Mouse (Mus musculus) limb, embryonic 10.5 days (tissue): Measurements from ENCODE around the gene Sh3glb1. TPM values are rescaled to one million over a fixed set of nuclear protein-coding genes. Genes with fewer than 3 reads are reported as not detected.
"Not testable (repeated sequence)": the region's sequence is repeated elsewhere in the genome, so short reads cannot be mapped to it uniquely, and the experiment has no call there.

Experiments used
- DNase-seq: peaks from one replicate; pipeline ENCODE4 v3.0.0-alpha.2; 2017; ENCODE audit warnings: low spot score
- H3K27ac ChIP-seq: fragments of 300-500 bp; sonication (generic); 2 replicates; pipeline ENCODE4 v1.5.1; 2016; ENCODE audit warnings: mild to moderate bottlenecking
- H3K27me3 ChIP-seq: fragments of 300-500 bp; sonication (generic); 2 replicates; pipeline ENCODE4 v1.6.1; 2016; ENCODE audit warnings: low read depth, mild to moderate bottlenecking; ENCODE audit not compliant: poor library complexity, severe bottlenecking
- H3K36me3 ChIP-seq: fragments of 300-500 bp; sonication (generic); 2 replicates; pipeline ENCODE4 v1.6.1; 2016; ENCODE audit warnings: mild to moderate bottlenecking, moderate library complexity
- H3K4me1 ChIP-seq: fragments of 300-500 bp; sonication (generic); 2 replicates; pipeline ENCODE4 v1.6.1; 2016
- H3K4me3 ChIP-seq: fragments of 300-500 bp; sonication (generic); 2 replicates; pipeline ENCODE4 v1.5.1; 2016; ENCODE audit warnings: mild to moderate bottlenecking, moderate library complexity
- H3K9me3 ChIP-seq: fragments of 300-500 bp; sonication (generic); replicated peaks from 2 replicates; pipeline ENCODE4 v1.6.1; 2016; ENCODE audit warnings: mild to moderate bottlenecking
- WGBS: fragments of 180-500 bp; shearing (Covaris S2); methylation state at CpG from one replicate; pipeline ENCODE4 v1.1.7; 2016; 5-methylcytosine and 5-hydroxymethylcytosine counted together
- polyA plus RNA-seq: library from polyadenylated mRNA; unstranded; fragments of >200 nt; fragmentation: Nextera tagmentation; extraction: Ambion mirVana; gene quantifications from 2 replicates; pipeline ENCODE4 v1.2.1, GENCODE M21; 2016

Sh3glb1 gene
- polyA plus RNA-seq, 1 experiment from 2014 or later: 73.7 TPM

GRCm38 (mm10) chr3:144722566-144722965, 2.4 kb upstream of the Sh3glb1 start:
- DNase-seq, H3K27ac ChIP-seq, H3K27me3 ChIP-seq, H3K9me3 ChIP-seq, H3K36me3 ChIP-seq, H3K4me3 ChIP-seq: not testable (repeated sequence)
- 87% methylated on average over 3 of the region's 3 CpGs for whole genome bisulfite sequencing
- peaks cover 25% of the 10 kb centered on the region for H3K4me1 ChIP-seq

- no peaks in the 10 kb centered on the region for H3K36me3 ChIP-seq
- H3K9me3 ChIP-seq: no peaks in the 10 kb centered on the region
- H3K4me1 ChIP-seq: peaks cover 27% of the 10 kb centered on the region
- no peak overlapping the region for H3K4me3 ChIP-seq
- 90% methylated on average over 9 of the region's 9 CpGs for WGBS
- no peak for DNase-seq
- H3K27ac ChIP-seq: no peak overlapping the region
- H3K27me3 ChIP-seq: no peaks in the 10 kb centered on the region
Observed at GRCm38 (mm10) chr3:144721860-144722256, 1.7 kb upstream of the Sh3glb1 start.

GRCm38 (mm10) chr3:144721077-144721859, 1.1 kb upstream of the Sh3glb1 start:
- H3K36me3 ChIP-seq: no peaks in the 10 kb centered on the region
- no peaks in the 10 kb centered on the region for H3K27me3 ChIP-seq
- peak overlapping the region; percentile 86 for H3K4me3 ChIP-seq
- 0 out of 2 replicates have a peak overlapping the region, but pooled peaks have one; percentile 96 for H3K27ac ChIP-seq
- no peaks in the 10 kb centered on the region for H3K9me3 ChIP-seq
- WGBS: 87% methylated on average over 10 of the region's 10 CpGs
- peaks cover 30% of the 10 kb centered on the region for H3K4me1 ChIP-seq
- DNase-seq: no peak

DNA sequence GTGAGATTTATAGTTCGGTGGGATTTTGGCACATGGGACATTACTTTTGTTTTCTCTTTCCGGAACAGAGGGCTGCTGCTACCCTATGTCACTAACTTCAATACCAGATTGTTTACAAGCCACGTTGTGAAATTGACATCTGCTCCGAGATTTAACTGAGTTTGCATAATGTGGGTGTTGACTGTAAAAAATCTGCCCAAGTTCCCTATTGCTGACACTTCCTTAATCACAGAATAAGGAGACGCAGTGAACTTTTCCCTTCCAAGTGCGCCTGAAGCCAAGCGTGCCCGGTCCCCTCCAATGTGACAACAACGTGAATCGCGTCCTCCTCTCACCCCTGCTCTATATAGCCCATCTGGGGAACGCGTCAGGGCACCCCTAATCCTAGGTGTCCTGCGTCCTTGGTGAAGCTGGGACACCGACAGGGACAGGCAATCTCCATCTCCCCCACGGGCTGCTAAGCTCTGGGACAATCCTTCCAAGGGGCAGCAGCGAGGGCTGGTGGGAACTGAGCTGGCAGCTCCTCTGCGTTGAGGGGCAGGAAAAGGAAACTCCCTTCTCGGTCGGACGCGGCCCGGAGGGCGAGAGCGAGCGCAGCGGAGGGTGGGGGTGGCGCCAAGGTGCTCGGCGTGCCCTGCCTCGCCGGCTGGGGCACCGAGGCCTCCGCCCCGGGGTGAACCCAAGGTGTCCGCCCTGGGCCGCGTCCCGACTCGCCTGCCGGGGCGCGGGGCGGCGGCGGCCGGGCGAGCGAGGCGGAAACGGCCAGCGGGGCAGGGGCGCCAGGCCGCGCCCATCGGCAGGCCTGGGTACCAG, 841 bp downstream of the Sh3glb1 start:
- Histone ChIP-seq H3K27ac (peak overlapping the region; percentile 96), H3K27me3 (no peaks in the 10 kb centered on the region), H3K36me3 (peaks cover under 1% of the 10 kb centered on the region; the same call in 1 of the 2 replicates), H3K4me3 (peak overlapping the region; percentile 86), H3K4me1 (peaks cover 37% of the 10 kb centered on the region), H3K9me3 (no peaks in the 10 kb centered on the region)
- DNase-seq: peak; percentile 72
- WGBS: 1% methylated on average over 45 of the region's 56 CpGs

DNA sequence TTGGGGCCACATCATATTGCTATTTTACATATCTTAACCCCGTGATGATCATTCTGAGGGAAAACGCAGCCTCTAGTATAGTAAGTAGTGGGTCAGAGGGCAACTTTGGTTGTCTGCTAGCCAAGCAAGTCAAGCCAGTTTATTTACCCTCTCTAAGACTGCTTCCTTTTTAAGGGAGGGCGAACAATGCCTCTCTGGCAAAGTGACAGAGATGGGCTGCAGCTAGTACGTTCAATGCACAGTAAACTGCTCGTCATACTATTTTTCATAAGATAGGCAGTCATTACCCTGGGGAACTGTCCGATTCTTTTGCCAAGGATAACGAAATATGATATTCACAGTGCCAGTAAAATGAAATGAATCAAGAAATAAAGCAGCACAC, 1.4 kb downstream of the Sh3glb1 start:
- no peaks in the 10 kb centered on the region for H3K27me3 ChIP-seq
- DNase-seq: no peak
- H3K36me3 ChIP-seq: peaks cover 5% of the 10 kb centered on the region
- H3K4me3 ChIP-seq: peak overlapping the region; percentile 86
- H3K9me3 ChIP-seq: no peaks in the 10 kb centered on the region
- WGBS: 43% methylated on average over 7 of the region's 7 CpGs
- H3K27ac ChIP-seq: peak overlapping the region; percentile 42; the same call in 1 of the 2 replicates
- peaks cover 37% of the 10 kb centered on the region for H3K4me1 ChIP-seq

GRCm38 (mm10) chr3:144717835-144718234, 2.3 kb downstream of the Sh3glb1 start:
- 95% methylated on average over 6 of the region's 6 CpGs for WGBS
- no peaks in the 10 kb centered on the region for H3K27me3 ChIP-seq
- H3K4me1 ChIP-seq: peaks cover 37% of the 10 kb centered on the region
- DNase-seq: no peak
- H3K9me3 ChIP-seq: no peaks in the 10 kb centered on the region
- H3K27ac ChIP-seq: no peak overlapping the region
- H3K36me3 ChIP-seq: peaks cover 10% of the 10 kb centered on the region
- no peak overlapping the region for H3K4me3 ChIP-seq

DNA sequence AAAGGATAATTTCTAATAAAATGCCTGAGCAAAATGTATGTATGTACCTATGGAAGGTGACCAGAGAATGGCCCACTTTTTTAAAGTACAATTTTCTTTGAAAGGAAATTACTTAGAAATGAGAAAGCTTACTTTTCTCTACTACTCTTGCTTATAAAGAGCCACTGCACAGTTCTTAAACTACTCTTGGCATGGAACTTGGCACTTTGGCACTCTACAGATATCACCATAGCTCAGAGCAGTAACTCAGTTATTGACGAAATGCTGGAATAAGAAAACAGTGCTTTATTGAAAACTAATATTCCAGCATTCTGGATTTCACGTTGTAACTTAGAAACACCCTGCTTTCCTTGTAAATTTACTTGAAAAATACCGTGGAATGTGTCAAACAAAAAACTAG, 3.0 kb downstream of the Sh3glb1 start:
- 87% methylated on average over 3 of the region's 3 CpGs for WGBS
- no peak overlapping the region for H3K4me3 ChIP-seq
- H3K27me3 ChIP-seq: no peaks in the 10 kb centered on the region
- H3K9me3 ChIP-seq: no peaks in the 10 kb centered on the region
- H3K36me3 ChIP-seq: peaks cover 16% of the 10 kb centered on the region
- no peak overlapping the region for H3K27ac ChIP-seq
- peaks cover 37% of the 10 kb centered on the region for H3K4me1 ChIP-seq
- no peak for DNase-seq

GRCm38 (mm10) chr3:144715901-144716300, 4.2 kb downstream of the Sh3glb1 start:
- no peak overlapping the region for H3K27ac ChIP-seq
- no peaks in the 10 kb centered on the region for H3K27me3 ChIP-seq
- peaks cover 32% of the 10 kb centered on the region for H3K4me1 ChIP-seq
- peaks cover 29% of the 10 kb centered on the region for H3K36me3 ChIP-seq
- no peak for DNase-seq
- H3K4me3 ChIP-seq: no peak overlapping the region
- WGBS: 72% methylated on average over 9 of the region's 9 CpGs
- no peaks in the 10 kb centered on the region for H3K9me3 ChIP-seq

GRCm38 (mm10) chr3:144715033-144715432, 5.1 kb downstream of the Sh3glb1 start:
- Histone ChIP-seq H3K27ac (no peak overlapping the region), H3K4me3 (no peak overlapping the region), H3K9me3 (no peaks in the 10 kb centered on the region), H3K36me3 (peaks cover 37% of the 10 kb centered on the region), H3K27me3 (no peaks in the 10 kb centered on the region), H3K4me1 (peaks cover 28% of the 10 kb centered on the region)
- no peak for DNase-seq
- 94% methylated on average over 7 of the region's 7 CpGs for WGBS

DNA sequence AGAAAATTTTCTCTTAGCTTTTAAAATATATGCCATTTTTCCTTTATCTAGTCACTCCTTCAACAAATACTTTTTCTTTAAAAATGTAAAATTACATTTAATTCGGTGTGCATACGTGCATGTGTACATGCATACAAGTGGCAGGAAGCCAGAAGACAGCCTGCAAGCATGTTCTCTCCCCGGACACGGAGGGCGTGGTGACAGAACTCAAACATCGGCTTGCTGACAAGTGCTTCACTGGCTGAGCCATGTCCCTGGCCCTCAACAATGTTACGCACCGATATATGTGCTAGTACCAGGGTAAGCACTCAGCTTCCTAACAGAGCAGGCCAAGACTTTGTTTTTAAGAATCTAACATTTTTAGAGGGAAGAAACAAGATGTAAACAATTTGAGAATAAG, 5.5 kb downstream of the Sh3glb1 start:
- H3K4me3 ChIP-seq: no peak overlapping the region
- no peak for DNase-seq
- no peak overlapping the region for H3K27ac ChIP-seq
- H3K9me3 ChIP-seq: no peaks in the 10 kb centered on the region
- 94% methylated on average over 8 of the region's 8 CpGs for WGBS
- H3K36me3 ChIP-seq: peaks cover 42% of the 10 kb centered on the region
- H3K4me1 ChIP-seq: peaks cover 28% of the 10 kb centered on the region
- H3K27me3 ChIP-seq: no peaks in the 10 kb centered on the region

DNA sequence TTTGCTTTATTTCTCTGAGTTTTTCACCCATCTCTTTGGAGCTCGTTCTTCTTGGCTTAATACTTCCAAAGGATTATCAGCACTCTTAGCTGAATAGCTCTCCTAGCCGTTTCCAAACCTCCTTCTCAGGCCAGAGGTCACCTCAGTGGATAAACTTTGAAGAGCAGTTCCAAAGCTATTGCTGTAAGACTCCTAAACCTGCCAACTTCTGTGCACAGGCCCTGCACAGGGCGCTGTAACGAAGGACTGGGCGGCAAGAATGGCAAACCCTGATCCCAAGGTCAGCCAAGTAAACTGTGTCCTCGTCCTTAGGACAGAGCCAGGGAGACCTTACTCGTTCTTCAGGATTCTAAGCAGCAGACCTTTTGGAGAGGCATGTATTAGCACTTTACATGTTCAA, 6.0 kb downstream of the Sh3glb1 start:
- Histone ChIP-seq H3K4me3 (no peak overlapping the region), H3K27ac (no peak overlapping the region), H3K9me3 (no peaks in the 10 kb centered on the region), H3K27me3 (no peaks in the 10 kb centered on the region), H3K4me1 (peaks cover 28% of the 10 kb centered on the region), H3K36me3 (peaks cover 46% of the 10 kb centered on the region)
- no peak for DNase-seq
- 68% methylated on average over 7 of the region's 7 CpGs for WGBS

DNA sequence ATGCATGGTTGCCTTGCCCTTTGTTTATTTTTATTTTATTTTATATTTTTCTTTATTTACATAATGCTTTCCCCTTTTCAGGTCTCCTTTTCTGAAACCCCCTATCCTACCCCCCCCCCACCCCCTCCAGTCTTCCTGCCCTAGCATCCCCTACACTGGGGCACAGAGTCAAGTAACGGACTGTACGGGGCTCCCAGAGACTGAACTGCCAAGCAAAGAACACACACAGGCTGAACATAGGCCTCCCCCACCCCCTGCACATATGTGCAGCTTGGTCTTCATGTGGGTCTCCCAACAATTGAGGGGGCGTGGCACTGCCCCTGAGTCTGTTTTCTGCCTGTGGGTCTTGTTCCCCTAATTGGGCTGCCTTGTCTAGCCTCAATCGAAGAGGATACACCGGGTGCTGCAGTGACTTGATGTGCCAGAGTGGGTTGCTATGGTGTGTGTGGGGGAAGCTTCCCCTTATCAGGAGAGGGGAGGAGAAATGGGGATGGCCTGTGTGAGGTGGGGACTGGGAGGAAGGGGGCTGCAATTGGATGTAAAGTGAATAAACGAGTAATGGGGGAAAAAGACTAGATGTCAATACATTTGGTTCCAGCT, 8.4 kb downstream of the Sh3glb1 start:
- Histone ChIP-seq H3K27ac (no peak overlapping the region), H3K27me3 (no peaks in the 10 kb centered on the region), H3K4me3 (no peak overlapping the region), H3K36me3 (peaks cover 67% of the 10 kb centered on the region), H3K4me1 (peaks cover 11% of the 10 kb centered on the region), H3K9me3 (no peaks in the 10 kb centered on the region)
- no peak for DNase-seq
- WGBS: 90% methylated on average over 6 of the region's 6 CpGs

DNA sequence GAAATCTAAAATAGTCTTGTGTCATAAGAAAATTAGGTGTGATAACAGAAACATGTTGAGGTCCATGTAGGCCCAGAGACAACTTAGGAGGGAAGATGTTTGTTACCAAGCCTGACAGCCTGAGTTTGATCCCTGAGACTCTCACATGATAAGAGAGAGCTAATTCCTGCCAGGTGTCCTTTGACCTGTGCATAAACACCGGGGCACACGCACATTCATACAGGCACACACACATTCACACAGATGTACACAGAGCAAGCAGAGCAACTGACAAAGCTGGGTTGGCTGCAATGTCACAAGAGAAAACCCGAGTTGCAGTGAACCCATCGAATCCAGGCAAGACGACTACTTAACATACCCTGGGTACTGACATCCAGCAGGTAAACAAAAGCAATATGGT, 11.5 kb downstream of the Sh3glb1 start:
- Histone ChIP-seq H3K4me1 (no peaks in the 10 kb centered on the region), H3K4me3 (no peak overlapping the region), H3K27me3 (no peaks in the 10 kb centered on the region), H3K27ac (no peak overlapping the region), H3K9me3 (no peaks in the 10 kb centered on the region), H3K36me3 (peaks cover 86% of the 10 kb centered on the region)
- WGBS: 95% methylated on average over 5 of the region's 5 CpGs
- no peak for DNase-seq
